8 mouse cellular contexts compared by ENCODE assay signal in genomic region chr16:33882540-33882939, GRCm38 (mm10). TPM values are rescaled to one million over a fixed set of nuclear protein-coding genes. Genes with fewer than 3 reads are reported as not detected.
DNase-seq lines count a peak whose midpoint lies in the region; ATAC-seq lines count a peak whose summit lies in the region.

No protein-coding gene starts in this region.

- peak; percentile 60 for ATAC-seq in hindbrain, embryonic 16.5 days
- no peak for ATAC-seq in hindbrain, embryonic 11.5 days (ENCODE audit: low FRiP score)

- H3K4me3 ChIP-seq in hindbrain, embryonic 16.5 days (ENCODE audit: low read length) = no peak overlapping the region
- H3K4me3 ChIP-seq in hindbrain, embryonic 11.5 days (ENCODE audit: low read depth, low read length) = no peak overlapping the region

- no peak overlapping the region for H3K4me2 ChIP-seq in hindbrain, embryonic 16.5 days (ENCODE audit: low read length)
- H3K4me2 ChIP-seq in hindbrain, embryonic 11.5 days (replicated peaks; ENCODE audit: low read depth, low read length) = no peak overlapping the region

- H3K27me3 ChIP-seq in hindbrain, embryonic 16.5 days (replicated peaks; ENCODE audit: control insufficient read depth, insufficient read depth, low read length) = no peaks in the 10 kb centered on the region
- H3K27me3 ChIP-seq in hindbrain, embryonic 11.5 days (ENCODE audit: control insufficient read depth, insufficient read depth, low read length) = no peaks in the 10 kb centered on the region

- H3K9ac ChIP-seq in hindbrain, embryonic 16.5 days (ENCODE audit: low read depth, low read length) = no peak overlapping the region
- no peak overlapping the region for H3K9ac ChIP-seq in hindbrain, embryonic 11.5 days (ENCODE audit: low read depth, low read length)

- H3K9me3 ChIP-seq in hindbrain, embryonic 16.5 days (ENCODE audit: control insufficient read depth, low read length) = no peaks in the 10 kb centered on the region
- no peaks in the 10 kb centered on the region for H3K9me3 ChIP-seq in hindbrain, embryonic 11.5 days (ENCODE audit: control insufficient read depth, low read length)

- H3K4me1 ChIP-seq in hindbrain, embryonic 16.5 days (ENCODE audit: control insufficient read depth, insufficient read depth, low read depth, low read length) = peaks cover 16% of the 10 kb centered on the region
- H3K4me1 ChIP-seq in hindbrain, embryonic 11.5 days (replicated peaks; ENCODE audit: control insufficient read depth, insufficient read depth, low read length) = no peaks in the 10 kb centered on the region

- intact Hi-C loops in left cerebral cortex, postnatal 36 days (cut with DNase I) = no loop called here

- DNase-seq in hindbrain, embryonic 11.5 days (ENCODE audit: low spot score) = no peak
- DNase-seq in adrenal gland, postnatal 14 days = peak; percentile 84
- DNase-seq in heart, adult 18-20 months = peak; percentile 79 to 84
- peak; percentile 75 for DNase-seq in kidney, postnatal 14 days
- no peak for DNase-seq in thymus, postnatal 10 days (ENCODE audit: low spot score in 2 of 2)
- DNase-seq in left cerebral cortex, postnatal 36 days (ENCODE audit: low spot score in 2 of 2) = no peak
- no peak for DNase-seq in right cerebral cortex, postnatal 14 days

- 59% methylated on average over 4 of the region's 4 CpGs for WGBS in hindbrain, embryonic 16.5 days
- WGBS in hindbrain, embryonic 11.5 days = 70% methylated on average over 4 of the region's 4 CpGs

- H3K36me3 ChIP-seq in hindbrain, embryonic 16.5 days (ENCODE audit: control insufficient read depth, insufficient read depth, low read length) = no peaks in the 10 kb centered on the region
- H3K36me3 ChIP-seq in hindbrain, embryonic 11.5 days (ENCODE audit: control insufficient read depth, insufficient read depth, low read length) = no peaks in the 10 kb centered on the region

- peak overlapping the region; percentile 51; the same call in 1 of the 2 replicates for H3K27ac ChIP-seq in hindbrain, embryonic 16.5 days (ENCODE audit: low read depth, low read length)
- no peak overlapping the region for H3K27ac ChIP-seq in hindbrain, embryonic 11.5 days (ENCODE audit: low read depth, low read length)

RNA-seq across cellular contexts. Expression of gene Itgb5, which starts 53.1 kb away (rescaled TPM):
- 4.9 and 7.8 TPM in 2 replicates for polyA plus RNA-seq in hindbrain, embryonic 16.5 days (2015; fragmentation: Nextera tagmentation; extraction: Ambion mirVana)
- 21.7 and 25.5 TPM in 2 replicates for polyA plus RNA-seq in hindbrain, embryonic 11.5 days (2014; fragmentation: Nextera tagmentation; extraction: Ambion mirVana)
- total RNA-seq in adrenal gland, postnatal 14 days (2021) = 103 and 118 TPM in 2 replicates
- total RNA-seq in heart, adult 18-20 months (2021) = 10 to 100 TPM; 91.3 to 97.2 TPM
- 10 to 100 TPM; 35.6 to 37.1 TPM for total RNA-seq in left cerebral cortex, postnatal 36 days (2021)

Comparison
In these comparisons a context has a peak if more than half of its experiments do, and no peak if none do; other contexts are left out.
1. DNase-seq: peak in adrenal gland, postnatal 14 days (single experiment), heart, adult 18-20 months (2 of 2) and kidney, postnatal 14 days (single experiment); none in hindbrain, embryonic 11.5 days (single experiment), thymus, postnatal 10 days (0 of 2), left cerebral cortex, postnatal 36 days (0 of 2) and right cerebral cortex, postnatal 14 days (single experiment).